Mouse (Mus musculus) kidney, embryonic 15.5 days (tissue): Measurements from ENCODE around the gene Tfap2a. TPM values are rescaled to one million over a fixed set of nuclear protein-coding genes. Genes with fewer than 3 reads are reported as not detected.

Experiments
- ATAC-seq: fragments of 200-750 bp; cut with Nextera tagmentation; replicated peaks from 2 replicates; pipeline ENCODE4 v1.8.0; 2017; ENCODE audit warnings: moderate TSS enrichment; ENCODE audit not compliant: low FRiP score
- H3K27ac ChIP-seq: fragments of 300-500 bp; sonication (generic); 2 replicates; pipeline ENCODE4 v1.5.1; 2015; ENCODE audit warnings: mild to moderate bottlenecking, inconsistent platforms
- H3K27me3 ChIP-seq: fragments of 300-500 bp; sonication (generic); 2 replicates; pipeline ENCODE4 v1.6.1; 2015; ENCODE audit warnings: inconsistent platforms
- H3K36me3 ChIP-seq: fragments of 300-500 bp; sonication (generic); 2 replicates; pipeline ENCODE4 v1.6.1; 2015; ENCODE audit warnings: inconsistent platforms
- H3K4me1 ChIP-seq: fragments of 300-500 bp; sonication (generic); 2 replicates; pipeline ENCODE4 v1.6.1; 2015; ENCODE audit warnings: inconsistent platforms
- H3K4me2 ChIP-seq: fragments of 300-500 bp; sonication (generic); 2 replicates; pipeline ENCODE4 v1.6.1; 2015; ENCODE audit warnings: moderate library complexity, mild to moderate bottlenecking, inconsistent platforms
- H3K4me3 ChIP-seq: fragments of 300-500 bp; sonication (generic); replicated peaks from 2 replicates; pipeline ENCODE4 v1.5.1; 2015; ENCODE audit warnings: mild to moderate bottlenecking, inconsistent platforms
- H3K9ac ChIP-seq: fragments of 300-500 bp; sonication (generic); 2 replicates; pipeline ENCODE4 v1.6.1; 2015; ENCODE audit warnings: mild to moderate bottlenecking, inconsistent platforms
- H3K9me3 ChIP-seq: fragments of 300-500 bp; sonication (generic); replicated peaks from 2 replicates; pipeline ENCODE4 v1.6.1; 2016; ENCODE audit warnings: inconsistent platforms
- WGBS: fragments of 180-500 bp; shearing (Covaris S2); methylation state at CpG from one replicate; pipeline ENCODE4 v1.1.7; 2015; ENCODE audit warnings: mixed read lengths; 5-methylcytosine and 5-hydroxymethylcytosine counted together
- polyA plus RNA-seq: library from polyadenylated mRNA; unstranded; fragments of >200 nt; fragmentation: Nextera tagmentation; extraction: Ambion mirVana; gene quantifications from 2 replicates; pipeline ENCODE4 v1.2.1, GENCODE M21; 2015

Tfap2a gene
- polyA plus RNA-seq, 1 experiment from 2014 or later, result 2.8 TPM

- H3K4me2 ChIP-seq, result peak overlapping the region; percentile 32
- H3K9ac ChIP-seq, result no peak overlapping the region
- H3K4me3 ChIP-seq, result no peak overlapping the region
- H3K9me3 ChIP-seq, result peaks cover 7% of the 10 kb centered on the region; the same call in 1 of the 2 replicates
- no peak overlapping the region for H3K27ac ChIP-seq
- peaks cover 99% of the 10 kb centered on the region for H3K27me3 ChIP-seq
- H3K4me1 ChIP-seq, result peaks cover 34% of the 10 kb centered on the region
- ATAC-seq, result no peak
- WGBS, result 1% methylated on average over 7 of the region's 7 CpGs
- H3K36me3 ChIP-seq, result no peaks in the 10 kb centered on the region
Measured at GRCm38 (mm10) chr13:40741436-40741835, 3.3 kb upstream of the Tfap2a start.

GRCm38 (mm10) chr13:40740727-40741360 is 2.7 kb upstream of the Tfap2a start:
- peaks cover 5% of the 10 kb centered on the region; the same call in 1 of the 2 replicates for H3K9me3 ChIP-seq
- H3K4me3 ChIP-seq, result no peak overlapping the region
- no peak for ATAC-seq
- no peaks in the 10 kb centered on the region for H3K36me3 ChIP-seq
- H3K4me1 ChIP-seq, result peaks cover 36% of the 10 kb centered on the region
- no peak overlapping the region for H3K4me2 ChIP-seq
- no peak overlapping the region for H3K27ac ChIP-seq
- peaks cover 99% of the 10 kb centered on the region for H3K27me3 ChIP-seq
- no peak overlapping the region for H3K9ac ChIP-seq
- 2% methylated on average over 19 of the region's 19 CpGs for WGBS

- no peaks in the 10 kb centered on the region for H3K36me3 ChIP-seq
- H3K9me3 ChIP-seq, result no peaks in the 10 kb centered on the region
- peaks cover 37% of the 10 kb centered on the region for H3K4me1 ChIP-seq
- WGBS, result 2% methylated on average over 10 of the region's 10 CpGs
- no peak overlapping the region for H3K27ac ChIP-seq
- no peak overlapping the region for H3K9ac ChIP-seq
- H3K4me2 ChIP-seq, result no peak overlapping the region
- ATAC-seq, result no peak
- H3K4me3 ChIP-seq, result no peak overlapping the region
- peaks cover 99% of the 10 kb centered on the region for H3K27me3 ChIP-seq
Measured at GRCm38 (mm10) chr13:40739901-40740300, 1.7 kb upstream of the Tfap2a start.

DNA sequence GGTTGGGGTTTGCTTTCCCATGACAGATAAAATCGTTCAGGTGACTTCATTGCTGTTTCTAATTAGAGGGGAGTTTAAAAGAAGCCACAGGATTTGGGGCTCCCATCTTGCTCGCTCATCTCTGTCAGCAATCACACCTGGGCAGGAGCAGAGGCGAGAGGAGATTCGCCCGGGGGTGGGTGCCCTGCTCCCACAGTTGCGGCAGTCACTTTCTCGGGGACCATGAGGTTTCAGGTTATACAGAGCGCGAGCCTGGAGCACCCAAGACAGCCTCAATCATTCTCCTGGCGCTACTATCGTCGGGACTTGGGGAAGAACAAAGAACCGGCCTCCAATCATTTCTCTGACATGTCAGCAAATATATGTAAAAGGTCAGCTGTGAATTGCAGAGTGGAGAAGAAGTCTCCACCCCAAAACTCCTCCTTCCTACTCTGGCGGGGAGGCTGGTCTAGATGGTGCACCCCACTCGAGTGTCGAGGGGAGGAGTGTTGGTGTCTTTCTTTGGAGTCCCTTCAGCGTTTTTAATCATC is 1.0 kb upstream of the Tfap2a start:
- Histone ChIP-seq H3K9me3 (no peaks in the 10 kb centered on the region), H3K4me1 (peaks cover 36% of the 10 kb centered on the region), H3K36me3 (no peaks in the 10 kb centered on the region), H3K4me3 (no peak overlapping the region), H3K9ac (no peak overlapping the region), H3K27ac (no peak overlapping the region), H3K4me2 (peak overlapping the region; percentile 74), H3K27me3 (peaks cover 99% of the 10 kb centered on the region)
- under 1% methylated on average over 17 of the region's 17 CpGs for WGBS
- no peak for ATAC-seq

- ATAC-seq, result peak; percentile 40; the same call in 1 of the 2 replicates
- Histone ChIP-seq H3K27ac (peak overlapping the region; percentile 63), H3K9ac (peak overlapping the region; percentile 8; the same call in 1 of the 2 replicates)
Measured at GRCm38 (mm10) chr13:40737761-40738160, 415 bp downstream of the Tfap2a start.

GRCm38 (mm10) chr13:40737099-40737498 is 1.1 kb downstream of the Tfap2a start:
- peak overlapping the region; percentile 63 for H3K27ac ChIP-seq
- H3K27me3 ChIP-seq, result peaks cover 99% of the 10 kb centered on the region
- peak overlapping the region; percentile 74 for H3K4me2 ChIP-seq
- WGBS, result 8% methylated on average over 15 of the region's 15 CpGs
- peak overlapping the region; percentile 37 for H3K4me3 ChIP-seq
- no peaks in the 10 kb centered on the region for H3K9me3 ChIP-seq
- H3K36me3 ChIP-seq, result no peaks in the 10 kb centered on the region
- ATAC-seq, result no peak
- peak overlapping the region; percentile 8; the same call in 1 of the 2 replicates for H3K9ac ChIP-seq
- peaks cover 49% of the 10 kb centered on the region for H3K4me1 ChIP-seq

More at GRCm38 (mm10) chr13:40737761-40738160, 415 bp downstream of the Tfap2a start:
- WGBS, result under 1% methylated on average over 22 of the region's 22 CpGs
- Histone ChIP-seq H3K4me2 (peak overlapping the region; percentile 74), H3K9me3 (no peaks in the 10 kb centered on the region), H3K36me3 (no peaks in the 10 kb centered on the region), H3K4me3 (peak overlapping the region; percentile 37), H3K27me3 (peaks cover 99% of the 10 kb centered on the region), H3K4me1 (peaks cover 48% of the 10 kb centered on the region)

- Histone ChIP-seq H3K36me3 (no peaks in the 10 kb centered on the region), H3K4me1 (peaks cover 47% of the 10 kb centered on the region), H3K9me3 (no peaks in the 10 kb centered on the region), H3K4me2 (peak overlapping the region; percentile 74), H3K4me3 (peak overlapping the region; percentile 33), H3K27me3 (peaks cover 99% of the 10 kb centered on the region), H3K27ac (peak overlapping the region; percentile 56; the same call in 1 of the 2 replicates), H3K9ac (peak overlapping the region; percentile 23; the same call in 1 of the 2 replicates)
- ATAC-seq, result no peak
- 9% methylated on average over 19 of the region's 19 CpGs for WGBS
Measured at GRCm38 (mm10) chr13:40736107-40736780, 1.9 kb downstream of the Tfap2a start.

DNA sequence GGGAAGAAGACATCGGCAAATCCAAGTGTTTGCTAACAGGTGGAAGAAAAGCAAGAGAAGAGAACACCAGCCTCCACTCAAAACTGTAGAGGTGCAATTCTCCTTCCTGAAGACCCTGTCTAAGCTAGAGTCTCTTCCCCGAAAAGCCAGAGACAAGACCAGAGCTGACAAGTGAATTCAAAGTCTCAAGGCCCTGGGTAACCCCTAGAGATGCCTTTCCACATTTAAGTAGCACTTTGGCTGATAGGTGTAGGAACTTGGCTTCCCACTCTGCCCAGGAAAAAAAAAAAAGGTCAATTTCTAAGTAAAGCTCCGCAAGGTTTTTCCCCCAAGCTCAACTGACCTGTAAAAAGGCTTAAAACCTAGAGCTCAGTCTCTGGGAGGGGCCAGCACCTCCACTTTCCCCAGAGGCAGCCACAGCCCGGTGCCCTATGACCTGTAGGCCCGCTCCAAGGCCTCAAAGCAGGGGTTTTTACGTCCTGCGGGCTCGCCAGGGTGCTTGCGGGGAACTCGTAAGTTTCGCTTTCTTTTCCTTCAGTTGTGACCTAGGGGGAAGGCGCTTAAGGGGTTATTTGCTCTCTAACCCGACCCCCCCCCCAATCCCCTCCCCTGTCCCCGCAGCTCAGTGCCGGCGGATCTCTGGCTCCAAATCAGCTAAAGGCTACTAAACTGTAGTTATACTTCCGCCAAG is 2.6 kb downstream of the Tfap2a start:
- peaks cover 98% of the 10 kb centered on the region for H3K27me3 ChIP-seq
- no peaks in the 10 kb centered on the region for H3K9me3 ChIP-seq
- peak overlapping the region; percentile 74 for H3K4me2 ChIP-seq
- peaks cover 54% of the 10 kb centered on the region for H3K4me1 ChIP-seq
- no peaks in the 10 kb centered on the region for H3K36me3 ChIP-seq
- H3K4me3 ChIP-seq, result peak overlapping the region; percentile 33
- no peak for ATAC-seq
- 3% methylated on average over 17 of the region's 17 CpGs for WGBS
- peak overlapping the region; percentile 56; the same call in 1 of the 2 replicates for H3K27ac ChIP-seq
- H3K9ac ChIP-seq, result peak overlapping the region; percentile 23; the same call in 1 of the 2 replicates

DNA sequence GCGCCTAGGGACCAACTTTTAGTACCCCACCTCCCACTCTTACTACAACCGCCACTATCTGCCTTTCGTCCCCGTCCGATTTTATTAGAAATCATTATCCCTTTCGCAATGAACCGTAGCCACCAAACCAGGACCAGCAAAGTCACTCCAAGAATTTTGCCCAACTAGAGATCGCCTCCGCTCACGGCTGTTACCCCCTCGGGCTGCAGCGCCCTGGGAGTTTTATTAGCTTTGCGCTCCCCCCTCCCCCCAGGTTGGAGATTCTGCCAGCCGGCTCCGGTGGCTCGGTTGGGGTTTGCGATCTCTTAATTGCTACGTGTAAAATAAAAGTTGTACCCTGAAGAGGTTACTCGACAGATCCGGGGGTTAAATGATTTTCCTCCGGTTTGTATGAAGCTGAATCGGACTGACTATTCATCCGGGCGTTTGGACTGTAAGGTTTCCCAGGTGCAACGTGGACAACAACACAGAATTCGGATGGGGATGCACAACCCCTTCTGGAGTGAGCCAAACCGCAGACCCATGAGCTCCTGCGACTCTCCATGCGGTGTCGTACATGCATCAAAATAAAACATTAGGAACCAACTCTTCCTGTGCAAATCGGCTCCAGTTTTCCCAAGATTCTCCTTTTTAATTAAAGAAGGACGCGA is 3.7 kb downstream of the Tfap2a start:
- no peak for ATAC-seq
- H3K27ac ChIP-seq, result peak overlapping the region; percentile 71
- peaks cover 59% of the 10 kb centered on the region for H3K4me1 ChIP-seq
- no peaks in the 10 kb centered on the region for H3K9me3 ChIP-seq
- no peak overlapping the region for H3K9ac ChIP-seq
- no peaks in the 10 kb centered on the region for H3K36me3 ChIP-seq
- under 1% methylated on average over 33 of the region's 33 CpGs for WGBS
- H3K4me3 ChIP-seq, result peak overlapping the region; percentile 53
- H3K4me2 ChIP-seq, result peak overlapping the region; percentile 74
- peaks cover 97% of the 10 kb centered on the region for H3K27me3 ChIP-seq

GRCm38 (mm10) chr13:40733542-40734151 is 4.5 kb downstream of the Tfap2a start:
- peak; percentile 49 for ATAC-seq
- peak overlapping the region; percentile 74 for H3K4me2 ChIP-seq
- WGBS, result 0% methylated on average over 37 of the region's 38 CpGs
- H3K4me1 ChIP-seq, result peaks cover 53% of the 10 kb centered on the region
- peak overlapping the region; percentile 53 for H3K4me3 ChIP-seq
- H3K27me3 ChIP-seq, result peaks cover 97% of the 10 kb centered on the region
- H3K9ac ChIP-seq, result peak overlapping the region; percentile 38; the same call in 1 of the 2 replicates
- peak overlapping the region; percentile 71 for H3K27ac ChIP-seq
- H3K36me3 ChIP-seq, result no peaks in the 10 kb centered on the region
- H3K9me3 ChIP-seq, result no peaks in the 10 kb centered on the region
